Mouse (Mus musculus): Measurements from ENCODE around the gene Ddit4.

DNA sequence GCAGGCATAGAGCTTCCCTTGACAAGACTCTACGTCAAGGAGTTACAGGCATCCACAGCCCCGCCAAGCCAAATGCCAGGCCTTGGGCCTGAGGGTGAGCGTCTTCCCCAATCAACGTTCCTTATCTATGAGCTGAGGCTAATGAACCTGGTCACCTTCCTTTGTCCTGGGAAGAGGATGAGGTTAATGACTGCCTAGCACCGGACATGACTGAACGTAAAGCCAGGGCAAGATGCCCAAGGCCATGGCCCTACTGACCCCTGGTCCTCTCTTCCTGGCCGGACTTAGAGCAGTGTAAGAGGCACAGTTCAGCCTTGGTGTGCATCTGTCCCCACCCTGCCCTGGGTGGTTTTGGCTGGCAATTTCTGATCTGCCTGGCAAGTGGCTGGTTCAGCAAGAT lies 22.4 kb downstream of the Ddit4 start:
- TF ChIP-seq POLR2A (IDR thresholded peaks at IDR 0.05; ENCODE audit: borderline replicate concordance, insufficient read depth, low read length) (no peak), CTCF (IDR thresholded peaks at IDR 0.05; ENCODE audit: borderline replicate concordance, insufficient read depth, low read depth, low read length) (no peak)
